Mouse (Mus musculus) NIH3T3 (cell line): Measurements from ENCODE around the gene Olfr193.
"Not testable (repeated sequence)": the region's sequence is repeated elsewhere in the genome, so short reads cannot be mapped to it uniquely, and the experiment has no call there.

Experiments
- DNase-seq: peaks from one replicate; pipeline ENCODE4 v3.0.0-alpha.2; 2012; ENCODE audit warnings: low read depth

The Olfr193 gene

DNA sequence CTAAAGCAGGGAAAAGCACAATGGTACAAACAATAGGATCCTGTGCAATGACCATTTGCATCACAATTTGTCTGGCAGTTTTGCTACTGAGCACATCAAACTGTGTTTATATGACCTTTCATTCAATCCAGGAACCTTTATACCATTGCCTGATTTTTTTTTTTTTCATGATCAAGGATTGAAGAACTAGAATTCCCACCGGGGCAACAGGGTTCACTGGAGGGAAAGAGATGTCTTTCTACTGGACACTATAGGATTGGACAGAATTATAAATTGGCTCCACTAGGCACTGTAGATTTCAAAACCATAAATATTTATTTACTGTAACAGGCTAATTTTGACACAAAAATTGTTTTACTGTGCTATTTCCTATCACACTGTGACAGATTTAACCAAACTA is at the start of gene Olfr193:
Olfr193 (minus strand) TSS at position 101 of the 400 bp plus-strand sequence.
- DNase-seq, result no peak

DNA sequence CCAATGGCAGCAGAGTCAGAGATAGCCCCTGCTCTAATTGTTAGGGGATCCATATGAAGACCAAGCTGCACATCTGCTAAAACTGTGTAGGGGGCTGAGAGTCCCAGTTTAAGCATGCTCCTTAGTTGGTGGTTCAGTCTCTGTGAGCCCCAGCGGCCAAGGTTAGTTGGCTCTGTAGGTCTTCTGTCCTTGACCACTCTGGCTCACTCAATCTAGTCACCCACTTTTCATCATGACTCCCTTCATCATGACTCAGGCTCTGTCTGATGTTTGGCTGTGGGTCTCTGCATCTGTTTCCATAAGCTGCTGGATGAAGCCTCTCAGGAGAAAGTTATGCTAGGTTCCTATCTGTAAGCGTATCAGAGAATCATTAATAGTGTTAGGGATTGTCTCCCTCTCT is 40.3 kb upstream of the Olfr193 start:
- no peak for DNase-seq

DNA sequence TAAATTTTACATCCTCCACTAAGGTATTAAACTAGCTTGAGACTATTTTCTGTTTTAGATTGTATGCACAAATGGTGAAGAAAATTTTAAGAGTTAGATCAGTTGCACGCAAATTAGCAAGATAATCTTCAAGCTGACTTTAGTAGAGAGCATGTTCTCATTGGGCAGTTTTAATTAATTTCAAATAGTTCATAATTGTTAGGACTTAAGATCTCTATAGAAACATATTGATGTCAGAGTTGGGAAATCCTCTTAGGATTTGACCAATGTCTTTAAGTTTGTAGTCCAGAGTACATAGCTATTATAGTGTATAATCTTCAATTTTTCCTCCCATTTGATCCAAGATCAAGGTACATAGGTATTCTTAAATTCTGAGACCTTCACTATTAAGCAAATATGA is 35.1 kb upstream of the Olfr193 start, which contains the start of gene Olfr195:
Olfr195 (plus strand) TSS at position 301 of the 400 bp plus-strand sequence.
- DNase-seq, result no peak

DNA sequence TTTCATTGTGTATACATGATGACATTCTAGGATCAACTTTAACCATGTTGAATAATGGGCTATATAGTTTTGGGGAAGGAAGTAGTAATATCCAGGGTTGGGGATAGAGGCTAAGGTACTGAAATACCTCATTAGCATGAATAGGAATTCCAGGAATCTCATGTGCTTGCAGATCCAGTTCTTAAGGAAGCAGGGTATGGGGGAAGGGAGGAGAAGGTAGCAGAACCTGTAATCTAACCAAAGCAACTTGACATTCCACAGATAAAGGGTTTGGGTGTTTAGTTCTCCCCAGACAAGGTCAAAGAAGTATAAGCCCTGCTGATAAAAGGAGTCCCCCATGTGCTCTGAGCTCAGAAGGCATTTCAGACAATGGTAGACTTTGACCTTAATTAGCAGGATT is 29.4 kb upstream of the Olfr193 start:
- DNase-seq, result no peak

DNA sequence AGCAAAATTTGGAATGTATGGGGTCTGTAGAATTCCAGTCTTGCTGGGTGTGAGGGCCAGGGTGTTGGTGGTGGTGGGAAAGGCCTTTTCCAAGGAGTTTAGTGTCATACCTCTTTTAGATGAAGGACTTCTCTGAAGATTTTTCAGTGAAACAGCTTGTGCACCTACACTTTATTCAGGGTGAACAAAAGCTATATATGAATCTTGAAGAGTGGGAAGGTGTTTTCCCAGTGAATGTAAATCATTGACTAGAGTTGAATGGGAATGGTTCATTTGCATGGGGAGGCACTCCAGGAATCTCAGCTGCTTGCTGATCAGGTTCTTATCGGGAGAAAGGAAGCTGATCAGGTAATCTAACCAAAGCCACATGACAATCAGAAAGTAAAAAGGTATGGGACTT is 19.1 kb upstream of the Olfr193 start:
- DNase-seq, result no peak

DNA sequence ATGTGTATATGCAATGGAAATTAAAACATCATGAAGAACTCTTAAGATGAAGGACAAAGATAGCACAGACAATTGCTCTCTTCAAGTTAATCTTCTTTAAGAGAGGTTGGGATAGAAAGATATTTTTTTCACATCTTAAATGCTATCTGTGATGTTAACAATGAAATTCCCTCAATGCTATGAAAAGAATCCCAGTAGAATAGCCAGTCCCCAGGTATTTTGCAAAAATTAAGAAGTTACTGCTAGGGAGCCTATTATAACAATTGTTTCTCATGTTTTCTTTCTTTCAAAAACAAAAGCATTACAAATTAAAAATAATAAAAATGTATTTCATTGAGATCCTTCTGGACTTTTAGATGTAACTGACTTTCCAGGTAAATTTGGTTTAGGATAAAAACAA is 9.3 kb upstream of the Olfr193 start, which contains the start of gene Olfr194:
Olfr194 (minus strand) TSS at position 101 of the 400 bp plus-strand sequence.
- DNase-seq, result no peak

DNA sequence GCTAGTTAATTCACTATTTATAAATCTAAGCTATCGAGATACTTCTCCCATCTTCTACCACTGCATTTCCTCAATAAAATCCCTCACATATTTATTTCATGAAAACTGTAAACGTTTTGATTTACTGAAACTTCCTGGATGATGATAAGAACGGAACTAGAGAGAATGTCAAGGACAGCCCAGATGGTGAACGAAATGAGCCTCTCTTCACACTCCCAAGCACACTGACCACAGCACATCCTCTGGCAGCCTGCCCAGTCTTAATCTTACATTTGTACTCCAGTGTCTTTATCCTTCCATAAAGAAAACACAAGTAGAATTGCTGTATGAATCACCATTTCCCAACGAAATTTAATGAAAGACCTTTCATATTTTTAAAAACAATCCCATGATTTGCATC is 3.2 kb downstream of the Olfr193 start:
- DNase-seq, result not testable (repeated sequence)

GRCm38 (mm10) chr16:59105312-59105711 is 6.4 kb downstream of the Olfr193 start:
- DNase-seq, result no peak

GRCm38 (mm10) chr16:59089722-59090121 is 22.0 kb downstream of the Olfr193 start, which contains the start of gene Olfr191:
TSS of gene Olfr191 (minus strand) at chr16:59089822.
- not testable (repeated sequence) for DNase-seq

- not testable (repeated sequence) for DNase-seq
Observed at GRCm38 (mm10) chr16:59081113-59081512, 30.6 kb downstream of the Olfr193 start.

- DNase-seq, result no peak
Observed at GRCm38 (mm10) chr16:59077905-59078304, 33.8 kb downstream of the Olfr193 start, which contains the start of gene Olfr190. TSS of gene Olfr190 (minus strand) at chr16:59078005.

GRCm38 (mm10) chr16:59073520-59073919 is 38.2 kb downstream of the Olfr193 start:
- DNase-seq, result no peak

DNA sequence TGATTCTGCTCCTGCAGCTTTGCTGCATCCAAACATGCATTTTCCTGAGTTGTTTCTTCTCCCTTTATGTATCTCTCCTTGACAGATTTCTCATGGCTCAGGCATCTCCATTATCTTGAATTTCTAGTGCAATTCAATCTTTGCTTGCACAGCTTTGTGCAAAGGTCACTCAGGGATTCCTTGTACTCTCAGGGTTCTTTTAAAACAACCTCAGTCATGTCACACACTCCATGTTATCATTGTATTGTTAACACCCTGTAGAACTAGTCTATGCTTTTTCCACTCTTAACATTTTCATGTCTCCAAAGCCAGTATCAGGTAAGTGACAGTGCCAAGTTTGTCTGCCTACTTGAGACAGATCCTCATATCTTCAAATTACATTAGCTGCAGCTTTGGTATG is 39.9 kb downstream of the Olfr193 start:
- DNase-seq, result no peak

DNA sequence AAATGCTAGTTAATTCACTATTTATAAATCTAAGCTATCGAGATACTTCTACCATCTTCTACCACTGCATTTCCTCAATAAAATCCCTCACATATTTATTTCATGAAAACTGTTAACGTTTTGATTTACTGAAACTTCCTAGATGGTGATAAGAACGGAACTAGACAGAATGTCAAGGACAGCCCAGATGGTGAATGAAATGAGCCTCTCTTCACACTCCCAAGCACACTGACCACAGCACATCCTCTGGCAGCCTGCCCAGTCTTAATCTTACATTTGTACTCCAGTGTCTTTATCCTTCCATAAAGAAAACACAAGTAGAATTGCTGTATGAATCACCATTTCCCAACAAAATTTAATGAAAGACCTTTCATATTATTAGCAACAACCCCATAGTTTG is 49.3 kb downstream of the Olfr193 start:
- DNase-seq, result not testable (repeated sequence)
